Comparison of ENCODE assay signal across 9 mouse cellular contexts in the genomic region with DNA sequence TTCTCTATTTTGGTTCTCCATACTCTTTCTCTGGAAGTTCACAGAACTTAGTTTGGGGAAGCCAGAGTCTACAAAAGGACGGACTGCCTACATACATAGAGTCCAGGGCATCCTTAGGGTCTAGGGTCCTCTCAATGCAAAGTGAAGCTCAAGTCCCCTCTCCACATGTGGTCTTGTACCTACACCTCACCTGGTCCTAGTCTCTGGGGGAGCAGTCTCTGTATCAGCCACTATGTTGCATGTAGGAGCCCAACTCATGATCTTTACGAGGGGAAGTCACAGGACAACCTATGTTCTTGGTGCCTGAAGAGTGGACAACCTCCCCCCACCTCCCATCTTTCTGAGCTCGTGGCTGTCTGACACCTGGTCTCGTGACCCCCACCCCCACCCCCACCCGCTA. TPM values are rescaled to one million over a fixed set of nuclear protein-coding genes. Genes with fewer than 3 reads are reported as not detected.
DNase-seq lines count a peak whose midpoint lies in the region; ATAC-seq and TF ChIP-seq lines count a peak whose summit lies in the region.
"Had no signal": no experiment of that assay in that cellular context is flagged by ENCODE, and none has a peak within 500 bp of the region (broad histone marks: within the 10 kb centered on the region; RNA-seq: fewer than 3 reads in every experiment).

No protein-coding gene starts in this region.

- ATAC-seq in heart, embryonic 15.5 days (replicated peaks; ENCODE audit: insufficient number of reproducible peaks, insufficient read depth, low FRiP score, low read depth): no peak
- ATAC-seq in embryonic facial prominence, embryonic 13.5 days (ENCODE audit: insufficient number of reproducible peaks, insufficient read depth, low FRiP score, low TSS enrichment, low read depth): no peak
- no peak for ATAC-seq in intestine, embryonic 16.5 days
- no peak for ATAC-seq in midbrain, postnatal 0 days (ENCODE audit: low FRiP score)

- no peak overlapping the region for H3K4me3 ChIP-seq in heart, embryonic 15.5 days
- H3K4me3 ChIP-seq in embryonic facial prominence, embryonic 13.5 days: peak overlapping the region; percentile 54
- H3K4me3 ChIP-seq in intestine, embryonic 16.5 days (ENCODE audit: low read length): no peak overlapping the region
- H3K4me3 ChIP-seq in midbrain, postnatal 0 days (ENCODE audit: low read depth, low read length): peak overlapping the region; percentile 73

- TF ChIP-seq CTCF in midbrain, postnatal 0 days (IDR thresholded peaks at IDR 0.05): no peak

- no peaks in the 10 kb centered on the region for H3K36me3 ChIP-seq in heart, embryonic 15.5 days
- no peaks in the 10 kb centered on the region for H3K36me3 ChIP-seq in embryonic facial prominence, embryonic 13.5 days
- H3K36me3 ChIP-seq in intestine, embryonic 16.5 days (ENCODE audit: control insufficient read depth, insufficient read depth, low read length): no peaks in the 10 kb centered on the region
- no peaks in the 10 kb centered on the region for H3K36me3 ChIP-seq in midbrain, postnatal 0 days (ENCODE audit: insufficient read depth, low read length)

- H3K4me1 ChIP-seq in heart, embryonic 15.5 days (replicated peaks): peaks cover 7% of the 10 kb centered on the region
- H3K4me1 ChIP-seq in embryonic facial prominence, embryonic 13.5 days: peaks cover 8% of the 10 kb centered on the region; the same call in 1 of the 2 replicates
- H3K4me1 ChIP-seq in intestine, embryonic 16.5 days (ENCODE audit: control insufficient read depth, insufficient read depth, low read length): no peaks in the 10 kb centered on the region; the same call in 1 of the 2 replicates
- no peaks in the 10 kb centered on the region for H3K4me1 ChIP-seq in midbrain, postnatal 0 days (ENCODE audit: insufficient read depth, low read length)

- 9% methylated on average over 5 of the region's 5 CpGs for WGBS in heart, embryonic 15.5 days
- WGBS in embryonic facial prominence, embryonic 13.5 days: 11% methylated on average over 5 of the region's 5 CpGs
- WGBS in intestine, embryonic 16.5 days: 12% methylated on average over 5 of the region's 5 CpGs
- 16% methylated on average over 5 of the region's 5 CpGs for WGBS in midbrain, postnatal 0 days

- no peak overlapping the region for H3K27ac ChIP-seq in heart, embryonic 15.5 days
- H3K27ac ChIP-seq in embryonic facial prominence, embryonic 13.5 days: no peak overlapping the region
- H3K27ac ChIP-seq in intestine, embryonic 16.5 days (ENCODE audit: low read length): no peak overlapping the region
- no peak overlapping the region for H3K27ac ChIP-seq in midbrain, postnatal 0 days (ENCODE audit: low read depth, low read length)

- no peak overlapping the region for H3K9ac ChIP-seq in heart, embryonic 15.5 days
- H3K9ac ChIP-seq in embryonic facial prominence, embryonic 13.5 days: 0 out of 2 replicates have a peak overlapping the region, but pooled peaks have one; percentile 75
- H3K9ac ChIP-seq in intestine, embryonic 16.5 days (ENCODE audit: low read depth, low read length): no peak overlapping the region; the same call in 1 of the 2 replicates
- H3K9ac ChIP-seq in midbrain, postnatal 0 days (replicated peaks; ENCODE audit: low read length, poor library complexity, severe bottlenecking): peak overlapping the region; percentile 97; the same call in 1 of the 2 replicates

- intact Hi-C loops in heart, postnatal 10 days (cut with DNase I): no loop called here

- H3K9me3 ChIP-seq in heart, embryonic 15.5 days (replicated peaks): no peaks in the 10 kb centered on the region
- no peaks in the 10 kb centered on the region for H3K9me3 ChIP-seq in embryonic facial prominence, embryonic 13.5 days
- no peaks in the 10 kb centered on the region for H3K9me3 ChIP-seq in intestine, embryonic 16.5 days (ENCODE audit: control insufficient read depth, low read length)
- H3K9me3 ChIP-seq in midbrain, postnatal 0 days (ENCODE audit: low read length): no peaks in the 10 kb centered on the region

- H3K27me3 ChIP-seq in heart, embryonic 15.5 days: peaks cover 41% of the 10 kb centered on the region
- H3K27me3 ChIP-seq in embryonic facial prominence, embryonic 13.5 days: peaks cover 31% of the 10 kb centered on the region
- H3K27me3 ChIP-seq in intestine, embryonic 16.5 days (replicated peaks; ENCODE audit: control insufficient read depth, insufficient read depth, low read length): peaks cover 22% of the 10 kb centered on the region
- H3K27me3 ChIP-seq in midbrain, postnatal 0 days (ENCODE audit: insufficient read depth, low read length): no peaks in the 10 kb centered on the region

- H3K4me2 ChIP-seq in heart, embryonic 15.5 days: peak overlapping the region; percentile 71; the same call in 1 of the 2 replicates
- H3K4me2 ChIP-seq in embryonic facial prominence, embryonic 13.5 days: peak overlapping the region; percentile 98
- H3K4me2 ChIP-seq in intestine, embryonic 16.5 days (ENCODE audit: low read depth, low read length): peak overlapping the region; percentile 78
- H3K4me2 ChIP-seq in midbrain, postnatal 0 days (ENCODE audit: low read depth, low read length, poor library complexity, severe bottlenecking): peak overlapping the region; percentile 94

- DNase-seq in heart, adult 8-10 months (ENCODE audit: low spot score): no peak
- DNase-seq in midbrain, postnatal 0 days (ENCODE audit: low spot score): no peak
- DNase-seq in embryo, embryonic 11 days: no peak
- DNase-seq in heart, postnatal 10 days: no peak
- DNase-seq in gastrocnemius, adult 8-10 months (ENCODE audit: low spot score in 2 of 2): no peak
- DNase-seq: adrenal gland, adult 2 months had no signal

RNA-seq across cellular contexts. Expression of a gene that starts 0.4 kb away (rescaled TPM):
- 0.20 TPM in 1 of 2 replicates, not detected in the other for polyA plus RNA-seq in heart, embryonic 15.5 days (2015; fragmentation: Nextera tagmentation; extraction: Ambion mirVana)
- total RNA-seq in heart, adult 8-10 months (2022): not detected
- 0.91 and 1.0 TPM in 2 replicates for polyA plus RNA-seq in embryonic facial prominence, embryonic 13.5 days (2015; fragmentation: Nextera tagmentation; extraction: Ambion mirVana)
- polyA plus RNA-seq in intestine, embryonic 16.5 days (2015; fragmentation: Nextera tagmentation; extraction: Ambion mirVana): 0.13 and 0.43 TPM in 2 replicates
- 9.6 and 12.8 TPM in 2 replicates for total RNA-seq in midbrain, postnatal 0 days (2014; rRNA removed)
- 1.3 and 1.7 TPM in 2 replicates for polyA plus RNA-seq in midbrain, postnatal 0 days (2015; fragmentation: Nextera tagmentation; extraction: Ambion mirVana)
- total RNA-seq in heart, postnatal 10 days (2021): not detected
- not detected for total RNA-seq in gastrocnemius, adult 8-10 months (2022)

RNA-seq across cellular contexts. Expression of a gene that starts 1.0 kb away (rescaled TPM):
- polyA plus RNA-seq in heart, embryonic 15.5 days (2015; fragmentation: Nextera tagmentation; extraction: Ambion mirVana): 16.6 and 20.5 TPM in 2 replicates
- total RNA-seq in heart, adult 8-10 months (2022): 10 to 100 TPM; 10.9 to 17.4 (median 13.9) TPM
- polyA plus RNA-seq in embryonic facial prominence, embryonic 13.5 days (2015; fragmentation: Nextera tagmentation; extraction: Ambion mirVana): 22.5 and 22.8 TPM in 2 replicates
- polyA plus RNA-seq in intestine, embryonic 16.5 days (2015; fragmentation: Nextera tagmentation; extraction: Ambion mirVana): 15.2 and 19.7 TPM in 2 replicates
- 34.4 and 39.1 TPM in 2 replicates for total RNA-seq in midbrain, postnatal 0 days (2014; rRNA removed)
- 16.2 and 17.7 TPM in 2 replicates for polyA plus RNA-seq in midbrain, postnatal 0 days (2015; fragmentation: Nextera tagmentation; extraction: Ambion mirVana)
- total RNA-seq in heart, postnatal 10 days (2021): 10 to 100 TPM; 10.7 to 12.1 TPM
- 10 to 100 TPM; 11.3 to 25.6 (median 18.4) TPM for total RNA-seq in gastrocnemius, adult 8-10 months (2022)

Comparison
In these comparisons a context has a peak if more than half of its experiments do, and no peak if none do; other contexts are left out.
1. H3K4me3 ChIP-seq: peak in embryonic facial prominence, embryonic 13.5 days (single experiment) and midbrain, postnatal 0 days (single experiment); none in heart, embryonic 15.5 days (single experiment) and intestine, embryonic 16.5 days (single experiment).
2. H3K9ac ChIP-seq: peak in embryonic facial prominence, embryonic 13.5 days (single experiment) and midbrain, postnatal 0 days (single experiment); none in heart, embryonic 15.5 days (single experiment) and intestine, embryonic 16.5 days (single experiment).
3. Peak in every context shown above with its lines, with median percentiles within 50 percentile points of each other: H3K4me2 ChIP-seq.